Mouse (Mus musculus) left cerebral cortex, postnatal 4 days (tissue): ENCODE results near the gene Atp5mpl. TPM values are rescaled to one million over a fixed set of nuclear protein-coding genes. Genes with fewer than 3 reads are reported as not detected.
A peak's percentile ranks its signal among the peaks of the same experiment; 100 is the strongest.

ENCODE experiments used
- DNase-seq: peaks from one replicate; pipeline ENCODE4 v3.0.0-alpha.2; 2022
- intact Hi-C: fragments of 180-260 bp; cut with DNase I; formaldehyde crosslinking; loops from one replicate; pipeline ENCODE4 v1.15.1; 2025
- total RNA-seq, 2 experiments: library from RNA; stranded (reverse); gene quantifications; 2 replicates each; pipeline ENCODE4 v1.2.3; 2021

Atp5mpl gene
- total RNA-seq, 2 experiments from 2014 or later: 363 to 384 TPM

DNA sequence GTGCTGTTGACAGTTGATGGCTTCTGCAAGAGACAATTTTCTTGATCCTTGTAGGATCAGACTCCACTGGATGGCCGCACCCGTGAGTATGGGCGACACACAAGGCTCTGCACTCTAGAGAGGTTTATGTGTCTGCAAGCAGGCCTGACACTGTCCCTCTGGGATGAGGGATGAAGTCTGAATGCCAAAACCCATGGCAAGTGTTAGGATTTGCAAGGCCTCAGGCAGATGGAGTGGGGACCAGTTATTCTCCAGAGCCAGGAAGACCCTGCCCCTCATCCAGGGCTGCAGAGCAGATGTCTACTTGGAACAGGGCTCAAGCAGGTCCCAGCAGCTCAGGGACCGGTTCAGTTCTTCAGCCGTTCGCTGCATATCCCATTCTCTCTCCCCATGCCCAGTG lies 51.0 kb downstream of the Atp5mpl start:
- intact Hi-C loops: no loop called here
- DNase-seq: peak; percentile 53

- intact Hi-C loops: no loop called here
- no peak for DNase-seq
Measured at GRCm38 (mm10) chr12:111914031-111914430, 52.7 kb downstream of the Atp5mpl start.

- DNase-seq: no peak
- intact Hi-C loops: no loop called here
Measured at GRCm38 (mm10) chr12:111912802-111913201, 54.0 kb downstream of the Atp5mpl start.

DNA sequence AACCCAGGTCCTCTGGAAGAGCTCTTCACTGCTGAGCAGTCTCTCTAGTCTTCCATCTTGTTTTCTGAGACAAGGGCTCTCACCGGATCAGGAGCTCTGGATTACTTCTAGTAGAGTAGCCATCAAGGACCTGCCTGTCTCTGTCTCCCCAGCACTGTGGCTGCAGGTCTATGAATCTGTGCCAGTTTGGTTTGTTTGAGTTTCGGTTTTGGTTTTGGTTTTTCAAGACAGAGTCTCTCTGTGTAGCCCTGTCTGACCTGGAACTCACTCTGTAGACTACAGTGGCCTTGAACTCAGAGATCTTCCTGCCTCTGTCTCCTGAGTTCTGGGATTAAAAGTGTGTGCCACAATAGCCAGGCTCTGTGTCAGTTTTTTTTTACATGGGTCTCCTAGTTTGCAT lies 55.0 kb downstream of the Atp5mpl start:
- intact Hi-C loops: no loop called here
- DNase-seq: no peak

Other genes starting within 250 kb of the Atp5mpl start
- 100 to 1,000 TPM; 716 to 729 TPM for gene Klc1, start 208.1 kb downstream of the Atp5mpl start, total RNA-seq
- 1 to 10 TPM; 1.5 to 2.2 TPM for gene Xrcc3, start 153.1 kb downstream of the Atp5mpl start, total RNA-seq
- gene Zfyve21, start 152.8 kb downstream of the Atp5mpl start, total RNA-seq: 10 to 100 TPM; 11.6 to 12.6 TPM
- gene Ppp1r13b, start 58.9 kb downstream of the Atp5mpl start, total RNA-seq: 10 to 100 TPM; 58.1 to 60.3 TPM
- under 1 TPM; 0.34 to 0.56 TPM for gene Tdrd9, start 4.6 kb upstream of the Atp5mpl start, total RNA-seq
- not detected for gene Rd3l, start 14.3 kb upstream of the Atp5mpl start, total RNA-seq
- gene Aspg, start 139.7 kb upstream of the Atp5mpl start, total RNA-seq: 1 to 10 TPM; 1.2 to 1.4 TPM
- 10 to 100 TPM; 23.0 to 24.6 TPM for gene Kif26a, start 179.2 kb upstream of the Atp5mpl start, total RNA-seq